Mouse (Mus musculus) midbrain, embryonic 12.5 days (tissue): ENCODE results near the gene Ssr2. TPM values are rescaled to one million over a fixed set of nuclear protein-coding genes. Genes with fewer than 3 reads are reported as not detected.

ENCODE experiments used
- ATAC-seq: fragments of 200-750 bp; cut with Nextera tagmentation; 2 replicates; pipeline ENCODE4 v1.8.0; 2017; ENCODE audit warnings: low read depth, moderate TSS enrichment, moderate library complexity; ENCODE audit not compliant: low FRiP score
- H3K27ac ChIP-seq: fragments of 300-500 bp; sonication (generic); replicated peaks from 2 replicates; pipeline ENCODE4 v1.5.1; 2016; ENCODE audit warnings: mild to moderate bottlenecking
- H3K27me3 ChIP-seq: fragments of 300-500 bp; sonication (generic); 2 replicates; pipeline ENCODE4 v1.6.1; 2016; ENCODE audit warnings: mild to moderate bottlenecking
- H3K36me3 ChIP-seq: fragments of 300-500 bp; sonication (generic); 2 replicates; pipeline ENCODE4 v1.6.1; 2016
- H3K4me1 ChIP-seq: fragments of 300-500 bp; sonication (generic); 2 replicates; pipeline ENCODE4 v1.6.1; 2016
- H3K4me2 ChIP-seq: fragments of 300-500 bp; sonication (generic); replicated peaks from 2 replicates; pipeline ENCODE4 v1.6.1; 2016; ENCODE audit warnings: mild to moderate bottlenecking, moderate library complexity
- H3K4me3 ChIP-seq: fragments of 300-500 bp; sonication (generic); 2 replicates; pipeline ENCODE4 v1.5.1; 2016; ENCODE audit warnings: mild to moderate bottlenecking
- H3K9ac ChIP-seq: fragments of 300-500 bp; sonication (generic); replicated peaks from 2 replicates; pipeline ENCODE4 v1.6.1; 2016; ENCODE audit warnings: mild to moderate bottlenecking, moderate library complexity
- H3K9me3 ChIP-seq: fragments of 300-500 bp; sonication (generic); 2 replicates; pipeline ENCODE4 v1.6.1; 2016; ENCODE audit warnings: mild to moderate bottlenecking
- WGBS: fragments of 180-500 bp; shearing (Covaris S2); methylation state at CpG from one replicate; pipeline ENCODE4 v1.1.7; 2016; 5-methylcytosine and 5-hydroxymethylcytosine counted together
- polyA plus RNA-seq: library from polyadenylated mRNA; unstranded; fragments of >200 nt; fragmentation: Nextera tagmentation; extraction: Ambion mirVana; gene quantifications from 2 replicates; pipeline ENCODE4 v1.2.1, GENCODE M21; 2016

Gene Ssr2
- polyA plus RNA-seq, 1 experiment from 2014 or later = 137 TPM

DNA sequence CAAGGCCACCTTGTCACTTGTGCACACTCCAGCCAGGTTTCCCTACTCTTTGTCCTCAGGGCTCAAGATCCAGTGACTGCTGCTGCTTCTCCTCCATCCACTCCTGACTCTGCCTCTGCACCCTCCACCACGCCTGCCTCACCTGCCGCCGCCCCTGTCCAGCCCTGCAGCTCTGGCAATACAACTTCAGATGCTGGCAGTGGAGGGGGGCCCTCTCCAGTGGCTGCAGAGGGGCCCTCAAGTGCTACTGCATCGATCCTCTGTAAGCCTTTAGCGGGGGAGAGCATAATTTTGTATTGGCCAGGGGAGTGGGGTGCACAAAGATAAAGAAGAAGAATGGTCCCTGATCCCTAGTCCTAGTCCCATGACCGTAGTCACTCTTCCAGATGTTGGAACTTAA, 19.9 kb upstream of the Ssr2 start:
- no peak for ATAC-seq
- Histone ChIP-seq H3K27ac (no peak overlapping the region), H3K36me3 (peaks cover 54% of the 10 kb centered on the region), H3K9ac (peak overlapping the region; percentile 31; the same call in 1 of the 2 replicates), H3K27me3 (no peaks in the 10 kb centered on the region), H3K9me3 (no peaks in the 10 kb centered on the region), H3K4me1 (peaks cover 27% of the 10 kb centered on the region), H3K4me2 (no peak overlapping the region), H3K4me3 (no peak overlapping the region)
- 95% methylated on average over 6 of the region's 6 CpGs for WGBS

DNA sequence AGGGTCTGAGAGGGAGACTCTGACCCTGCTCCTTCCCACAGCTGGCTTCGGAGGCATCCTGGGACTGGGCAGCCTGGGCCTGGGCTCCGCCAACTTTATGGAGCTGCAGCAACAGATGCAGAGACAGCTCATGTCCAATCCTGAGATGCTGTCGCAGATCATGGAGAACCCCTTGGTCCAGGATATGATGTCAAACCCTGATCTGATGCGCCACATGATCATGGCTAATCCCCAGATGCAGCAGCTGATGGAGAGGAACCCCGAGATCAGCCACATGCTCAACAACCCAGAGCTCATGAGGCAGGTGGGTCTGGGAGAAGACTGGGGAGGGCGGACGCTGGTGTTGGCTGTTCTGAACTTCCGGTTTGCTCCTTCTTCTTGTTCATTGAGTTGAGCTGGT, 19.1 kb upstream of the Ssr2 start:
- peaks cover 23% of the 10 kb centered on the region for H3K4me1 ChIP-seq
- no peaks in the 10 kb centered on the region for H3K9me3 ChIP-seq
- no peak overlapping the region for H3K9ac ChIP-seq
- 92% methylated on average over 8 of the region's 8 CpGs for WGBS
- no peaks in the 10 kb centered on the region for H3K27me3 ChIP-seq
- H3K36me3 ChIP-seq = peaks cover 62% of the 10 kb centered on the region
- no peak overlapping the region for H3K4me2 ChIP-seq
- no peak overlapping the region for H3K27ac ChIP-seq
- no peak for ATAC-seq
- H3K4me3 ChIP-seq = no peak overlapping the region

DNA sequence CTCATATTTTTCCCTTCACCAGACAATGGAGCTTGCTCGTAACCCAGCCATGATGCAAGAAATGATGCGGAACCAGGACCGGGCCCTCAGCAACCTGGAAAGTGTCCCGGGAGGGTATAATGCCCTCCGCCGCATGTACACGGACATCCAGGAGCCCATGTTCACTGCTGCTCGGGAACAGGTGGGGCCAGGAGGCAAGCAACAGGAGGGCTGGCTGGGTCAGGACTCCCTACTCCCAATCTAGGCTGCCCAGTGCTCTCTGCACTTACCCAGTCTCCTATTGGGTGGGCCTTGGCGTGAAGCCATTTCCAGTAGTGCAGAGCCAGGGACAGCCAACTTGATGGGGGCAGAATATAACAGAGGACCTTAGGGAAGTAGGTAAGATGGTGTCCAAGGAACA, 16.1 kb upstream of the Ssr2 start:
- H3K36me3 ChIP-seq = peaks cover 92% of the 10 kb centered on the region
- no peak overlapping the region for H3K9ac ChIP-seq
- no peak overlapping the region for H3K27ac ChIP-seq
- H3K9me3 ChIP-seq = no peaks in the 10 kb centered on the region
- H3K4me2 ChIP-seq = no peak overlapping the region
- no peak for ATAC-seq
- WGBS = 95% methylated on average over 9 of the region's 9 CpGs
- peaks cover 20% of the 10 kb centered on the region for H3K4me1 ChIP-seq
- no peak overlapping the region for H3K4me3 ChIP-seq
- no peaks in the 10 kb centered on the region for H3K27me3 ChIP-seq

DNA sequence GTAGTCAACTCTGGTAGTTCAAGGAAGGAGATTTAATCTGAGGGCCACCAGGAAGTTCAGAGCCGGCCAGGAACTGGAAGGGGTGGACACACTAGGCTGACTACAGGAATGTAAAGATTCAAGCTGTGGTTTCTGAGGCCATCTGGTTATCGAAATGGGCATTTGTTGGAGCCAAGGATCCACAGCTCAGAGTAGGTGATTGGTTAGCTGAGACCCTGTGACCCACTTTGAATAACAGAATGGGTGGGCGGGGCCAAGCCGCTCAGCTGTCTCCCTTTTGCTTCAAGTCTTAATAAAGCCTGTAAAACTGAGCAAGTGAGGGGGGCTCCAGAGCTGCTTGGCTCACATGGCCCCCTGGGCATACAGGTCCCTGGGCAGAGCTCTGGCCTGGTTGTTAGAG, 13.7 kb upstream of the Ssr2 start:
- H3K27ac ChIP-seq = peak overlapping the region; percentile 30; the same call in 1 of the 2 replicates
- ATAC-seq = peak; percentile 49; the same call in 1 of the 2 replicates

DNA sequence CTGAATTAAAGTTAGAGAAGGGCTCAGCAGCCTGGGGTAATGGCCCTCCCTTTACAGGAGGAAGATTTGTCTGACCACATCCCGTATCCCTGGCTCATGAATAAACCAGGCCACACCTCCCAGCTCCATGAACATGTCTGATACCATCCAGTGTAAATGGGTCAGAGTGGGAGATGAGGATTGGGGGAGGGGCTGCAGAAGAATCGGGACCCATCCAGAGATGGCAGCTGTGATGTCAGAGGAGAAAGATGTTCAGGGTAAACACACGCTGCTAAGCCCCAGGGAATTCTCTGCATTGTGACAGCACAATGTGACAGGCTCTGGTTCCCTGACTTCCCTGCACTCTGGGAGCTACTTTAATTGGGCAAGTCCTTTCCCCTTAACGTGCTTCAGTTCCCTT, 12.2 kb upstream of the Ssr2 start:
- Histone ChIP-seq H3K4me1 (peaks cover 7% of the 10 kb centered on the region; the same call in 1 of the 2 replicates), H3K4me3 (no peak overlapping the region), H3K27me3 (no peaks in the 10 kb centered on the region), H3K4me2 (no peak overlapping the region), H3K9me3 (no peaks in the 10 kb centered on the region), H3K36me3 (peaks cover 99% of the 10 kb centered on the region), H3K9ac (no peak overlapping the region), H3K27ac (no peak overlapping the region)
- no peak; the same call in 1 of the 2 replicates for ATAC-seq
- 59% methylated on average over 4 of the region's 4 CpGs for WGBS

More for the DNA sequence above, 13.7 kb upstream of the Ssr2 start:
- no peaks in the 10 kb centered on the region for H3K27me3 ChIP-seq
- H3K4me2 ChIP-seq = no peak overlapping the region
- H3K9ac ChIP-seq = no peak overlapping the region
- peaks cover 99% of the 10 kb centered on the region for H3K36me3 ChIP-seq
- H3K9me3 ChIP-seq = no peaks in the 10 kb centered on the region
- WGBS = 67% methylated on average over 4 of the region's 4 CpGs
- peaks cover 7% of the 10 kb centered on the region; the same call in 1 of the 2 replicates for H3K4me1 ChIP-seq
- no peak overlapping the region for H3K4me3 ChIP-seq

DNA sequence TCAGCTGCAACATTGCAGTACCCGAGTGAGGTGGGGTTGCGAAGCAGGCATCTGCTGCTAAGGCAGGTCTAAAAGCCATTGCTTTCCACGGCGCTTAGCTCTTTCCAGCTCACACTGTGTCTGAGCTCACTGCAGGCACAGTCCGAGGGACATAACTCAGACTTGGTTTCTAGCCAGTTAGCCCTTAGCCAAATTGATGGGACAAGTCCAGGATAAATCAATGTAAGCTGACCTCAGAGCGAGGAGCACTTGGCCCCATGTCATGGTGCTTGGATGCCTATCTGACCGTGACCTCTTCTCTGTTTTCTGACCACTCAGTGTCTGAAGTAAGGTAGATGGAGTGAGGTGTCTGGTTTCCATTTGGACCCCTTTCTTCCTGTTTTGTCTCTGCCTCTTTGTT, 11.7 kb upstream of the Ssr2 start:
- Histone ChIP-seq H3K4me1 (peaks cover 7% of the 10 kb centered on the region; the same call in 1 of the 2 replicates), H3K4me2 (no peak overlapping the region), H3K27ac (no peak overlapping the region), H3K9ac (no peak overlapping the region), H3K27me3 (no peaks in the 10 kb centered on the region), H3K36me3 (peaks cover 99% of the 10 kb centered on the region), H3K9me3 (no peaks in the 10 kb centered on the region), H3K4me3 (no peak overlapping the region)
- no peak for ATAC-seq
- 93% methylated on average over 7 of the region's 7 CpGs for WGBS

DNA sequence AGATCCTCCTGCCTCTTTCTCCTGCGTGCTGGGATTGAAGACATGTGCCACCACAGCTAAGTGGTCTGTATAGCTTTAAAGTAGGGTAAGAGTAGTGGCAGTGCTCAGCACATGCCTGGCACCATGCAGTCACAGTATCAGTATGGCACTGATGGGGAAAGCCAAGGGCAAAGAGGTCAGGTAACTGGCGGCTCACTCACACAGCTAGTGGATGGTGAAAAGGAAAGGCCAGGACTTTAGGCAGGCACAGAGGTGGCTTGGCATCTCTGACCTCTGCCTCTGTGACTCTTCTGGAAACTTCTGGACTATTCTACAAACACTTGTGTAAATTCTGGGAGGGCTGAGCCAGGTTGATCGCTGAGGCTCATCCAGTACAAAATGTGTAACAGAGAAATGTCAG, 9.6 kb upstream of the Ssr2 start:
- Histone ChIP-seq H3K36me3 (peaks cover 97% of the 10 kb centered on the region), H3K4me3 (no peak overlapping the region), H3K9me3 (no peaks in the 10 kb centered on the region), H3K4me1 (peaks cover 7% of the 10 kb centered on the region; the same call in 1 of the 2 replicates), H3K9ac (no peak overlapping the region), H3K27me3 (no peaks in the 10 kb centered on the region), H3K4me2 (no peak overlapping the region), H3K27ac (no peak overlapping the region)
- 89% methylated on average over 3 of the region's 3 CpGs for WGBS
- ATAC-seq = no peak

DNA sequence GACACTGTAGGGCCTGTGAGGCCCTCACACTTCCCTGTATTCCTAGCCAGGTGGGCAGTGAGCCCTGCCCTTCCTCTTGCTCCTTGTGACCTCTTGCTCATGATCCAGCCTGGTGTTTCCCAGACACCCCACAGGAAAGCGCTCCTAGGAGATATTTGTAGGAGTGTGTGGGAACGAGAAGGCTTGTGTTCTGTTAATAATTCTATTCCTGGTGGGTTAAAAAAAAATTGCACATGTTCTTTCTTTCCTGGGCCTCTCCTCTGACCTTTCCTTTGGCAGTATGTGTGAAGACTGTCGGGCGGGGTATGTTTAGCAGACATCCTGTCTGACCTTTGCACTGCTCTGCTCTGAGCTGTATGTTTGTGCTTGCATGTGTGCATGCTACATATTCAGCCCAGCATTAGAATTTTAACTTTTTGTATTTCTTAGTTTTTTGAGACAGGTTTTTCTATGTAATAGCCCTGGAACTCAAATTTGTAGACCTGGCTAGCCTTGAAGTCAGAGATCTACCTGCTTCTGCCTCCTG, 9.1 kb upstream of the Ssr2 start:
- no peak for ATAC-seq
- Histone ChIP-seq H3K4me2 (no peak overlapping the region), H3K9ac (no peak overlapping the region), H3K27me3 (no peaks in the 10 kb centered on the region), H3K36me3 (peaks cover 93% of the 10 kb centered on the region), H3K4me1 (peaks cover 7% of the 10 kb centered on the region; the same call in 1 of the 2 replicates), H3K9me3 (no peaks in the 10 kb centered on the region), H3K27ac (no peak overlapping the region), H3K4me3 (no peak overlapping the region)
- WGBS = 90% methylated on average over 4 of the region's 4 CpGs

DNA sequence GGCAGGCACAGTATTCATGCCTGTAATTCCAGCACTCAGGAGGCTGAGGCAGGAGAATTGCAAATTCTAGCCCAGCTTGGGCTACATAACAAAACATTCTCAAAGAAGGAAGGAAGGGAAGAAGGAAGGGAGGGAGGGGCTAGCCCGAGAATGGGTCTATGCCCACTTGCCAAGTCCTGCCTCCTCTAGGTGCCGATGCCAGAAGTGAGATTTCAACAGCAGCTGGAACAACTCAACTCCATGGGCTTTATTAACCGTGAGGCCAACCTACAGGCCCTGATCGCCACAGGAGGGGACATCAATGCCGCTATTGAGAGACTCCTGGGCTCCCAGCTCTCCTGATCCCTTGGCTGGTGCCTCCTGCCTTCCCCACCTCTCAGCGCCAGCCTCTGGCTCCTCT, 7.8 kb upstream of the Ssr2 start:
- H3K27me3 ChIP-seq = no peaks in the 10 kb centered on the region
- H3K4me3 ChIP-seq = no peak overlapping the region
- no peak overlapping the region for H3K4me2 ChIP-seq
- no peaks in the 10 kb centered on the region for H3K9me3 ChIP-seq
- H3K9ac ChIP-seq = no peak overlapping the region
- ATAC-seq = no peak
- WGBS = 96% methylated on average over 6 of the region's 6 CpGs
- H3K4me1 ChIP-seq = no peaks in the 10 kb centered on the region
- H3K36me3 ChIP-seq = peaks cover 80% of the 10 kb centered on the region
- no peak overlapping the region for H3K27ac ChIP-seq

DNA sequence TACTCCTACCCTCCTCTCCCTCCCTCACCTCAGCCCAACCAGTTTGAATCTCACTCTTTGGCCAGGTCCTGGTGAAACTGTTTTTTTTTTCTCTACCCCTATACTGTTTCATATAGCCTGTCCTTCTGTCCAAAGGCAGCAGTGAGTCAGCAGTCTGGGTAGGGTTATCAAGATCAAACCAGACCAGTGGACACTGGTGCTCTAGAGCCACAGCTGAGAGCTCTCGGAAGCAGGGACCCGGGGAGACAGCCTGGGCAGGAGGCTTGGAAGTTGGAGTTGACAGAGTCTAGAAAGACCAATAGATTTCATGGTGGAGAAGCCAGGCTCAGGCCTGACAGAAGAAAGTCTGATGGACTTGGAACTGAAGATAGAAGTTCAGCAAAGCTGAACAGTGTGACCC, 7.1 kb upstream of the Ssr2 start:
- no peak overlapping the region for H3K4me3 ChIP-seq

DNA sequence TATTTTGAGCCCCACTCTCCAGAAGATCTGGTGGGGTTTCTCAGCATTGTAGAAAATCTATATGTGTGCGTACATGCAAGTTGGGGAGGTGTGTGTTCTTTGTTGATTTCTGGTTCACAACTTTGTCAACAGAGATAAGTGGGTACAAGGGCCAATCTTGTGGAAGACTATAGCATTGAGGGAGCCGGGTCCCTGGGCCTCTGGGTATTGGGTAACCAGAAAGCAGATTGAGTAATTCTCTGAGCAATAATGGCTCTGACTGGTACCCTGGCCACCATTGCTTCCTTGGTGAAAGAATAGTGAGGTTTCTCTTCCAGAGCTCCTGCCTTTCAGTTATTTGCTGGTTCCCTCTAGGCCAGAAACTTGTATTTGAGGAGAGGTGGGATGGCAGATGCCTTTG, 6.6 kb upstream of the Ssr2 start:
- H3K4me3 ChIP-seq = no peak overlapping the region
- no peak overlapping the region for H3K27ac ChIP-seq
- H3K9ac ChIP-seq = no peak overlapping the region
- H3K36me3 ChIP-seq = peaks cover 68% of the 10 kb centered on the region
- no peaks in the 10 kb centered on the region for H3K27me3 ChIP-seq
- 96% methylated on average over 2 of the region's 2 CpGs for whole genome bisulfite sequencing
- no peaks in the 10 kb centered on the region for H3K4me1 ChIP-seq
- no peaks in the 10 kb centered on the region for H3K9me3 ChIP-seq
- H3K4me2 ChIP-seq = no peak overlapping the region
- ATAC-seq = no peak

More for the DNA sequence above, 7.1 kb upstream of the Ssr2 start:
- H3K27ac ChIP-seq = no peak overlapping the region
- no peak overlapping the region for H3K9ac ChIP-seq
- H3K36me3 ChIP-seq = peaks cover 73% of the 10 kb centered on the region
- no peaks in the 10 kb centered on the region for H3K4me1 ChIP-seq
- no peaks in the 10 kb centered on the region for H3K9me3 ChIP-seq
- no peak overlapping the region for H3K4me2 ChIP-seq
- H3K27me3 ChIP-seq = no peaks in the 10 kb centered on the region
- WGBS = 97% methylated on average over 2 of the region's 2 CpGs
- ATAC-seq = no peak

DNA sequence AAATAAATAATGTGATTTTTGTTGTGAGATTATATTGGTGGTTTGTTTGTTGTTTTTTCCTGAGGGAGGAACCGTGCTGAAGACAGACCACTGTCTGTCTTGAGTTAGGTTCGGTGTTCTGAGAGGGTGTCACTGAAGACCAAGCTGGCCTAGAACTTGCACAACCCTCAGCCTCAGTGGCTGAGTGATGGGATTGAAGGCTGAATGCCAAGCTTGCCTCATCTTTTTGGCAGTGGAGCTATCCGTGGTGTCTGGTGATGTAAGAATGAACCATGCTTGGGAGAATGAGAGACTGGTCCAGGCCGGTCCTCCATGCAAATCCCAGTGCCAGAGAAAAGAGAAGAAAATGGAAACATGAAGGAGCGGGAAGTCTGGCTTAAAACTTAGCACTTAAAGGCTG, 6.0 kb upstream of the Ssr2 start:
- H3K27ac ChIP-seq = no peak overlapping the region
- H3K27me3 ChIP-seq = no peaks in the 10 kb centered on the region
- H3K36me3 ChIP-seq = peaks cover 62% of the 10 kb centered on the region
- H3K9me3 ChIP-seq = no peaks in the 10 kb centered on the region
- no peak overlapping the region for H3K4me3 ChIP-seq
- ATAC-seq = no peak
- H3K4me1 ChIP-seq = no peaks in the 10 kb centered on the region
- no peak overlapping the region for H3K4me2 ChIP-seq
- WGBS = 90% methylated on average over 5 of the region's 5 CpGs
- H3K9ac ChIP-seq = no peak overlapping the region

DNA sequence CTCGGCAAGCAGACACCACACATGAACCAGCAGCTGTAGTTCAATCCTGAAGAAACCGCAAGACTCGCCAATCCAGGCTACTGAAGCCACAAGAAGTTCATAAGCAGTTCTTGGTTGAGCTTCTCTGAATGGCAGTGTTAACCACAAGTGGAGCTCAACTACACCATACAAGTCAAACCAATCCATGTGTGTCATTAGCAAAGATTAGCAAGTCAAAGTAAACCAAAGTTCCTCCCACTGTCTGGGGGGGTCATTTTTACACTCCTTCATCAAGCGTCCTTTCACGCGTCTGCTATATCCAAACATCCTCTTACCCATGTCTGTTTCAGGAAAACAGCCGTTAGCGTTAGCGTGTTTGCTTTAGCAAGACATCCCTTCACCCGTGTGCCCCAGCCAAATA, 5.3 kb upstream of the Ssr2 start:
- Histone ChIP-seq H3K9me3 (no peaks in the 10 kb centered on the region), H3K27ac (no peak overlapping the region), H3K36me3 (peaks cover 56% of the 10 kb centered on the region), H3K4me3 (no peak overlapping the region), H3K4me1 (no peaks in the 10 kb centered on the region), H3K9ac (no peak overlapping the region), H3K4me2 (no peak overlapping the region), H3K27me3 (no peaks in the 10 kb centered on the region)
- ATAC-seq = no peak
- 97% methylated on average over 10 of the region's 10 CpGs for WGBS
